Mouse (Mus musculus): ENCODE measurements around the gene Sik3. TPM values are rescaled to one million over a fixed set of nuclear protein-coding genes. Genes with fewer than 3 reads are reported as not detected.

The Sik3 gene
- polyA plus RNA-seq, 1 experiment from 2014 or later = 5.2 TPM

DNA sequence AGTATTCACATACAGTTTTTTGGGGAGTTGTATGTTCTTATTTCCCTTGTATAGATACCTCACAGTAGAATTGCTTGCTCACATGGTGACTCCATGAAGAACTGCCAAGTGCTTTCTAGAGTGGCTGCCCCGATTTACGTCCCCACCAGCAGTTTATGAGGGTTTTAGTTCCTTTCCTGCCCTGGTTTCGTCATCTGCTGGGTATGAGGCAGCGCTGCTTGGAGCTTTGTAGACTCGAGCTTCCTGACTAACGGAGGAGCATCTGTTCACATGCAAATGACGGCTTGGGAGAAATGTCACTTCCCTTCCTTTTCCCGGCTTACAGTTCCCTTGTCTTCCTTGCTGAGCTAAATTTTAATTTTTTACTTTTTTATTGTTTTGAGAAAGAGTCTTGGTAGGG lies 15.4 kb downstream of the Sik3 start:
- Histone ChIP-seq H3K4me1 (replicated peaks; ENCODE audit: control insufficient read depth, insufficient read depth, low read length) (peaks cover 30% of the 10 kb centered on the region), H3K9ac (ENCODE audit: low read length) (no peak overlapping the region), H3K9me3 (ENCODE audit: control insufficient read depth, low read length) (no peaks in the 10 kb centered on the region), H3K36me3 (ENCODE audit: control insufficient read depth, insufficient read depth, low read length) (no peaks in the 10 kb centered on the region), H3K27ac (ENCODE audit: low read length) (no peak overlapping the region), H3K4me2 (ENCODE audit: low read depth, low read length) (no peak overlapping the region), H3K4me3 (ENCODE audit: low read length) (no peak overlapping the region), H3K27me3 (ENCODE audit: control insufficient read depth, insufficient read depth, low read depth, low read length) (no peaks in the 10 kb centered on the region)
- WGBS = 56% methylated on average over 8 of the region's 8 CpGs
- no peak for ATAC-seq (ENCODE audit: low read depth)

DNA sequence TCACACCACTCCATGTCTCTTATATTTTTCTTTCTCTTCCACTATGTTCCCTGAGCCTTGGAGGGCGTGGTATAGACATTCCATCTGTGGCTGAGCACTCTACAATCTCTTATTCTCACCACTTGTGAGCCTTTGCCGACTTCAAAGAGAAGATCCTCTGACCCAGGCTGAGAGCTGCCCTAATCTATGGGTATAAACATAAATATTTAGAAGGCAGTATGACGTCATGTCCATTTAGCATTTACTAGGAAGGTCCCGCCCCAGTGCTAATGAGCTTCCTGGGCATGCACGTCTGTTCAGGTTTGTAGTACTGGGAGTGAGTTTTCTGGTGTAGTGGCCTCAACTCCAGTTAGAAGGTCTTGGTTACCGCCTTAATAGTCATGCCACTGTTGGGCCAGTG lies 16.9 kb downstream of the Sik3 start:
- H3K9ac ChIP-seq (ENCODE audit: low read length) = no peak overlapping the region
- peaks cover 32% of the 10 kb centered on the region for H3K4me1 ChIP-seq (replicated peaks; ENCODE audit: control insufficient read depth, insufficient read depth, low read length)
- no peak overlapping the region for H3K27ac ChIP-seq (ENCODE audit: low read length)
- H3K4me2 ChIP-seq (ENCODE audit: low read depth, low read length) = no peak overlapping the region
- H3K36me3 ChIP-seq (ENCODE audit: control insufficient read depth, insufficient read depth, low read length) = no peaks in the 10 kb centered on the region
- H3K4me3 ChIP-seq (ENCODE audit: low read length) = no peak overlapping the region
- peak; percentile 37; the same call in 1 of the 2 replicates for ATAC-seq (ENCODE audit: low read depth)
- WGBS = 40% methylated on average over 6 of the region's 6 CpGs
- no peaks in the 10 kb centered on the region for H3K9me3 ChIP-seq (ENCODE audit: control insufficient read depth, low read length)
- no peaks in the 10 kb centered on the region for H3K27me3 ChIP-seq (ENCODE audit: control insufficient read depth, insufficient read depth, low read depth, low read length)

DNA sequence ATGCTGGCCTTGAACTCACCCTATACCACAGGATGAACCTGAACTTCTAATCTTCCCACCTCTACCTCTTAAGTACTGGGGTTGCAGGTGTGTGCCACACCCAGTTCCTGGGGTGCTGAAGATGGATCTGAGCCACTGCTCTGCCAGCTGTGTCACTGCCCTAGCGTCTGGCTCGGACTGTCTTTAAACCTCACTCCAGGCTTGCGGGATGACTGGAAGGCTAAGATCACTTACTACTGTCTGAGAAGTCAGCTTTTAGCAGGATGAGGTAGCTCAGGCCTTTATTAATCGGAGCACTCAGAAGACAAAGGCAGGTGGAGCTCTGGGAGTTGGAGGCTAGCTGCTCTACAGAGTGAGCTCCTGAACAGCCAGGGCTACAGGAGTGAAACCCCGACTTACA lies 17.6 kb downstream of the Sik3 start:
- Histone ChIP-seq H3K9ac (ENCODE audit: low read length) (no peak overlapping the region), H3K4me3 (ENCODE audit: low read length) (no peak overlapping the region), H3K4me1 (replicated peaks; ENCODE audit: control insufficient read depth, insufficient read depth, low read length) (peaks cover 35% of the 10 kb centered on the region), H3K27me3 (ENCODE audit: control insufficient read depth, insufficient read depth, low read depth, low read length) (no peaks in the 10 kb centered on the region), H3K4me2 (ENCODE audit: low read depth, low read length) (no peak overlapping the region), H3K9me3 (ENCODE audit: control insufficient read depth, low read length) (no peaks in the 10 kb centered on the region), H3K36me3 (ENCODE audit: control insufficient read depth, insufficient read depth, low read length) (no peaks in the 10 kb centered on the region), H3K27ac (ENCODE audit: low read length) (no peak overlapping the region)
- no peak for ATAC-seq (ENCODE audit: low read depth)
- 73% methylated on average over 5 of the region's 5 CpGs for WGBS

DNA sequence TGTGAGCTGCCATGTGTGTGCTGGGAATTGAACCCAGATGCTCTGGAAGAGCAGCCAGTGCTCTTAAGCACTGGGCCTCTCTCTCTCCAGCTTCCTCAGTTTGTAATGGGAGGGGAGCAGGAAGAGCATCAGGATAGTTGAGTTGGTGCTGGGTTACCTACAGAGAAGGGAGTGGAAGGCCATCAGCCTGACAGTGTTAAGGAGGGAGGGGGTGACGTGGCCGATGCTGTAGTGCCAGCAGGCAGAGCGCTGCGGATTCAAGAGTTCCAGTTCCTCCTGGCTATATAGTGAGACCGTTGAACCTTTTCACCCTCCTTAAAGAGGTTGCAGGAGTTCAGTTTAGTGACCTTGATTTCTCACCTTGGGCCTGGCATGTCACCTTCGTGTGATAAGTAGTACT lies 18.3 kb downstream of the Sik3 start:
- Histone ChIP-seq H3K4me2 (ENCODE audit: low read depth, low read length) (no peak overlapping the region), H3K36me3 (ENCODE audit: control insufficient read depth, insufficient read depth, low read length) (no peaks in the 10 kb centered on the region), H3K9ac (ENCODE audit: low read length) (no peak overlapping the region), H3K9me3 (ENCODE audit: control insufficient read depth, low read length) (no peaks in the 10 kb centered on the region), H3K4me3 (ENCODE audit: low read length) (no peak overlapping the region), H3K27ac (ENCODE audit: low read length) (no peak overlapping the region), H3K4me1 (replicated peaks; ENCODE audit: control insufficient read depth, insufficient read depth, low read length) (peaks cover 42% of the 10 kb centered on the region), H3K27me3 (ENCODE audit: control insufficient read depth, insufficient read depth, low read depth, low read length) (no peaks in the 10 kb centered on the region)
- ATAC-seq (ENCODE audit: low read depth) = no peak
- 64% methylated on average over 6 of the region's 6 CpGs for WGBS

DNA sequence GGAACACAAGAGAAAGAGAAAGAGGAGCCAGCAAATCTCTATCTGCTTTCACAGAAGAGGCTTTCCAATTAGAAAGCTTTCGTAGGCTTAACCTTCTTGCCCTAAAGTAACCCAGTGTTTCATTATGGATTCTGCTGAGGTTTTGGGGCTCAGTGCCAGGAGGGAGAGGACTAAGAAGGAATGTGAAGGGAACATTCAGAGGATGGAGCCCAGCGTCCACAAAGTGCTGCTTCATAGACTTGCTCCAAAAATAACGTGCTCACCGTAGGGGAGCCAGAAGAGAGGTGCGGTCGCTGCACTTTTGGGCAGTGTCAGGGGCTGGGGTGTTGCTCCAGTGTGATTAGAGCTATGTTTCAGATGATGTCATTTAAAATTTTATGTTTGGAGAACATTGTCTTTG lies 19.6 kb downstream of the Sik3 start:
- Histone ChIP-seq H3K9me3 (ENCODE audit: control insufficient read depth, low read length) (no peaks in the 10 kb centered on the region), H3K9ac (ENCODE audit: low read length) (no peak overlapping the region), H3K36me3 (ENCODE audit: control insufficient read depth, insufficient read depth, low read length) (no peaks in the 10 kb centered on the region), H3K4me3 (ENCODE audit: low read length) (no peak overlapping the region), H3K4me1 (replicated peaks; ENCODE audit: control insufficient read depth, insufficient read depth, low read length) (peaks cover 42% of the 10 kb centered on the region), H3K27me3 (ENCODE audit: control insufficient read depth, insufficient read depth, low read depth, low read length) (no peaks in the 10 kb centered on the region), H3K4me2 (ENCODE audit: low read depth, low read length) (0 out of 2 replicates have a peak overlapping the region, but pooled peaks have one; percentile 9), H3K27ac (ENCODE audit: low read length) (peak overlapping the region; percentile 39; the same call in 1 of the 2 replicates)
- WGBS = 45% methylated on average over 6 of the region's 6 CpGs
- no peak; the same call in 1 of the 2 replicates for ATAC-seq (ENCODE audit: low read depth)

DNA sequence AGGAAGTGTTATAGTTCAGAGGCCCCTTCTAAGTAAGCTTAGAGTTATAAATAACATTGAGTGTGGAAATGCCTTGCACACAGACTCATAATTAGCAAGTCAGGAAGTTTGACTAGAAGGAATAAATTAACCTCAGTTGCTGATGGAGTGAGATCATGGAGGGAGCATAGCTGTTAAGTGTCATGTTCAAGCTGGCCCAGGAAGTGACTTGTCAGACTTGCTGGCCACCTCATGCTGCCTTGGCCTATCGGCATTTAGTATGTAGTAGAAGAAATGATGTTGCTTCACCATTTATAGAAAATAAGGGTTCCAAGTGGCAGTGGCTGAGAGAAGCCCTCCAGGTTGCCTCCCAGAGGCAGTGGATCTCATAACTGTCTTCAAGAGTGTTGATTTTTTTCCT lies 20.4 kb downstream of the Sik3 start:
- Histone ChIP-seq H3K27ac (ENCODE audit: low read length) (0 out of 2 replicates have a peak overlapping the region, but pooled peaks have one; percentile 7), H3K27me3 (ENCODE audit: control insufficient read depth, insufficient read depth, low read depth, low read length) (no peaks in the 10 kb centered on the region), H3K4me1 (replicated peaks; ENCODE audit: control insufficient read depth, insufficient read depth, low read length) (peaks cover 42% of the 10 kb centered on the region), H3K9me3 (ENCODE audit: control insufficient read depth, low read length) (no peaks in the 10 kb centered on the region), H3K9ac (ENCODE audit: low read length) (no peak overlapping the region), H3K4me3 (ENCODE audit: low read length) (no peak overlapping the region), H3K36me3 (ENCODE audit: control insufficient read depth, insufficient read depth, low read length) (no peaks in the 10 kb centered on the region), H3K4me2 (ENCODE audit: low read depth, low read length) (no peak overlapping the region)
- no peak for ATAC-seq (ENCODE audit: low read depth)
- 26% methylated on average over 1 of the region's 1 CpGs for WGBS

DNA sequence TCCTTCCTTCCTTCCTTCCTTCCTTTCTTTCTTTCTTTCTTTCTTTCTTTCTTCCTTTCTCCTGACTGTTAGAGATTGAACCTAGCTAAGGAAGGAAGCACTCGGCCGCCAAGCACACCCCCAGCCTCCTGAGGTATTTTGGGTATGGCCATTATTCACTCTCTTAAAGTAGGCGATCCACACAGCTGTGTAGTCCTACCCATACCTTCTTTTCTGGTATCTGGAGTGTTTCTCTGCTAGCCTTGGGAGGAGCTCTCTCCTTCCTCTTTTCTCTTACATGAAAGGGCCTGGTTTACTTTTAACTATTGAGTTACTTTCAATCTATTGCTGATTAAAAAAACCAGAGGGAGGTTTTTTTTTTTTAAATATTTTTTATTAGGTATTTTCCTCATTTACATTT lies 21.2 kb downstream of the Sik3 start:
- no peak for ATAC-seq (ENCODE audit: low read depth)
- no peaks in the 10 kb centered on the region for H3K36me3 ChIP-seq (ENCODE audit: control insufficient read depth, insufficient read depth, low read length)
- H3K4me3 ChIP-seq (ENCODE audit: low read length) = no peak overlapping the region
- peaks cover 40% of the 10 kb centered on the region for H3K4me1 ChIP-seq (replicated peaks; ENCODE audit: control insufficient read depth, insufficient read depth, low read length)
- no peak overlapping the region for H3K4me2 ChIP-seq (ENCODE audit: low read depth, low read length)
- no peak overlapping the region for H3K27ac ChIP-seq (ENCODE audit: low read length)
- H3K9ac ChIP-seq (ENCODE audit: low read length) = no peak overlapping the region
- H3K27me3 ChIP-seq (ENCODE audit: control insufficient read depth, insufficient read depth, low read depth, low read length) = no peaks in the 10 kb centered on the region
- H3K9me3 ChIP-seq (ENCODE audit: control insufficient read depth, low read length) = no peaks in the 10 kb centered on the region
- 56% methylated on average over 3 of the region's 3 CpGs for WGBS

DNA sequence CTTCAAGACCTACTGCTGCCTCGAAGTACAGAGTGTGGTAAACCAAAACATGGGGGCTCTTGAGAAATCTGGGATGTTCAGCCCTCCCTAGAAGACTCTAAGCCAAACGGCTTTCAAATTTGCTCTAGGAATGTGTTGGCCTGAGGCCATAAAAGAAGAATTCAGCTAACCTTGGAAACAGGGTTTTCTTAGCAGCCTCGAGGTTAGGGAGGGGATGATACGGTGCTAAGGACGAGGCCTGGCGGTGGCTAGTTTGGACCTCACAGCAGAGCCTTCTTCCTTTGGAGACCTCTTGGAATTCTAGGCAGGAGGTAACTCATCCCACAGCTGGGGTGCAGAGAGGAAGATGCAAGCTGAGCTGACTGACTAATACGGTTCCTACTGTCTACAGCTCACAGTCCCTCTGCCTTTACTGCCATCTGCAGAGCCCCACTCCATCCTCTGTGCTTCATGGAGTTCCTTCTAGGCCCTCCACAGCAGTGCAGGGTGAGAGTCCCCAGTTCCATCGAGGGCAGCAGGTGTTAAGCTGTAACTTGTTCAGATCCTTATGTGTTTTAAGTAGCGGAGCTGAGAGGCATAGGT lies 22.8 kb downstream of the Sik3 start:
- H3K27me3 ChIP-seq (ENCODE audit: control insufficient read depth, insufficient read depth, low read depth, low read length) = no peaks in the 10 kb centered on the region
- no peak overlapping the region for H3K27ac ChIP-seq (ENCODE audit: low read length)
- peak; percentile 24; the same call in 1 of the 2 replicates for ATAC-seq (ENCODE audit: low read depth)
- peaks cover 31% of the 10 kb centered on the region for H3K4me1 ChIP-seq (replicated peaks; ENCODE audit: control insufficient read depth, insufficient read depth, low read length)
- H3K4me2 ChIP-seq (ENCODE audit: low read depth, low read length) = no peak overlapping the region
- H3K36me3 ChIP-seq (ENCODE audit: control insufficient read depth, insufficient read depth, low read length) = peaks cover 4% of the 10 kb centered on the region; the same call in 1 of the 2 replicates
- 34% methylated on average over 9 of the region's 9 CpGs for WGBS
- no peak overlapping the region for H3K9ac ChIP-seq (ENCODE audit: low read length)
- H3K4me3 ChIP-seq (ENCODE audit: low read length) = no peak overlapping the region
- no peaks in the 10 kb centered on the region for H3K9me3 ChIP-seq (ENCODE audit: control insufficient read depth, low read length)

DNA sequence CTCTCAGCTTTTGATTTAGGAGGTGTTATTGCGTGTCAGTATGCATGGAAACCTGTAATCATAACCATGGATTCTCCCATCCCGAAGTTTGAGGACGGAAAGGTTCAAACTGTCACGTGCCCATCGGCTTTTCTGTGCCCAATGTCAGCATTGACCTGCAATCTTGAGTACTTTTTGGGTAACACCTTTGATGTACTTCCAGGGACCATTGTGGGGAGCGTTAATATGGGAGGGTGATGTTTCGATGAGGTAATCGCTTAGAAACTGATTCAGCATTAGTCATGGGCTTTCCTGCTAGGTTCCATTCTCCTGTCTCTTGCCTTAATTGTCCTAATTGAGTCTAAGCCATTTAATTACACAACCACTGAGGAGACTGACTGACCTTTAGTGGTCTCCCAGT lies 24.3 kb downstream of the Sik3 start:
- no peak for ATAC-seq (ENCODE audit: low read depth)

More for the DNA sequence above, 24.3 kb downstream of the Sik3 start:
- 92% methylated on average over 8 of the region's 8 CpGs for WGBS
- H3K9ac ChIP-seq (ENCODE audit: low read length) = no peak overlapping the region
- peaks cover 4% of the 10 kb centered on the region; the same call in 1 of the 2 replicates for H3K36me3 ChIP-seq (ENCODE audit: control insufficient read depth, insufficient read depth, low read length)
- no peaks in the 10 kb centered on the region for H3K9me3 ChIP-seq (ENCODE audit: control insufficient read depth, low read length)
- H3K27ac ChIP-seq (ENCODE audit: low read length) = no peak overlapping the region
- peaks cover 23% of the 10 kb centered on the region for H3K4me1 ChIP-seq (replicated peaks; ENCODE audit: control insufficient read depth, insufficient read depth, low read length)
- no peak overlapping the region for H3K4me2 ChIP-seq (ENCODE audit: low read depth, low read length)
- H3K4me3 ChIP-seq (ENCODE audit: low read length) = no peak overlapping the region
- no peaks in the 10 kb centered on the region for H3K27me3 ChIP-seq (ENCODE audit: control insufficient read depth, insufficient read depth, low read depth, low read length)
